Mouse (Mus musculus) ES-E14 (cell line): ENCODE results near the gene Tns1.

Experiments
- HCFC1 ChIP-seq: IDR thresholded peaks from 2 replicates; pipeline ENCODE4 v1.6.1; 2012; ENCODE audit warnings: low read length, inconsistent platforms, borderline replicate concordance; ENCODE audit not compliant: insufficient read depth
- MAFK ChIP-seq: IDR thresholded peaks from 2 replicates; pipeline ENCODE4 v1.6.1; 2014; ENCODE audit warnings: mild to moderate bottlenecking, low read depth, low read length, inconsistent platforms; ENCODE audit not compliant: insufficient read depth
- ZNF384 ChIP-seq: IDR thresholded peaks from 2 replicates; pipeline ENCODE4 v1.6.1; 2012; ENCODE audit warnings: low read depth, low read length, inconsistent platforms

DNA sequence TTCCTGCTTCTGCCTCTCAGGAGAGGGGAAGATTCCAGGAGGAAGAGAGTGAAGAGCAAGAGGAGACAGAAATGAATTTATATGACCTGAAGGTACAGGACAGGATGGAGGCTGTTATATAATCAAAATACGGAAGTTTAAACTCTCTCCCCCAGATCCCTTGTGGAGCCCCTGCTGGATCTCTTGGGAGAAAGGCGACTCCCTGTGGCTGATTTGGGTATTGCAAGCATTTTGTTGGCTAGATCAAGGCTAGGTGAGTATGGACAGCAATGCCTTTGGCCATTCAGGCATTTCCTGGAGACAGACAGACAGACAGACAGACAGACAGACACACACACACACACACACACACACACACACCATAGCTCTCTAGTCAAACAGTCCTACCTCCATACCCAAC is 46.9 kb downstream of the Tns1 start:
- TF ChIP-seq MAFK: no peak
- TF ChIP-seq ZNF384: no peak
- TF ChIP-seq HCFC1: no peak
